Mouse (Mus musculus) granulocyte monocyte progenitor cell, adult 5-6 weeks (primary cell): ENCODE measurements at regions not wholly inside any gene's neighbourhood (a gene's known extent, or its start where the extent isn't known, plus 50 kb on each side); places are given as distances from the start of the nearest gene placed in this dataset.

Experiments
- ATAC-seq: replicated peaks from 2 replicates; pipeline ENCODE4 v1.8.0; 2016; ENCODE audit warnings: mild to moderate bottlenecking, moderate TSS enrichment, inconsistent platforms; ENCODE audit not compliant: poor library complexity, severe bottlenecking

GRCm38 (mm10) chr3:60898720-60899119, 103.9 kb upstream of the P2ry1 start:
- ATAC-seq, result no peak

DNA sequence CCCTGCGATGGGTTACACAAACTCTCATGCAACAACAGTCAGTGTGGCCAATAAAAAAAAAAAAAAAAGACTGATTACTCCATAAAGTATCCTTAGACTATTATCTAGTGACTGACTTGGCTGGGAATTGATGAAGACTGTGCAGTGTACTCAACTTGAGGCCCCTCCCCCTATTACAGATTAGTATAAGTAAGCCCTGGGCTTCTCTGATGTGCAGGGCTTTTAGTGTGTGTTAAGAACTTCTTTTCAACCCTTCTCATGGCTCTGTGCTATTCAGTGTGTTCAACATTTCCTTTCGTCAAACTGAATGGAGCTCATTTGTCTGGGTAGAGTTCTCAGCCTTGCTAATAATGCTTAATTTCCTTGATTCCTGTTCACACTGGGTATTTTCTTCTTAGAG, 101.0 kb upstream of the P2ry1 start:
- ATAC-seq, result no peak

GRCm38 (mm10) chr3:60916411-60916810, 86.2 kb upstream of the P2ry1 start:
- no peak for ATAC-seq

DNA sequence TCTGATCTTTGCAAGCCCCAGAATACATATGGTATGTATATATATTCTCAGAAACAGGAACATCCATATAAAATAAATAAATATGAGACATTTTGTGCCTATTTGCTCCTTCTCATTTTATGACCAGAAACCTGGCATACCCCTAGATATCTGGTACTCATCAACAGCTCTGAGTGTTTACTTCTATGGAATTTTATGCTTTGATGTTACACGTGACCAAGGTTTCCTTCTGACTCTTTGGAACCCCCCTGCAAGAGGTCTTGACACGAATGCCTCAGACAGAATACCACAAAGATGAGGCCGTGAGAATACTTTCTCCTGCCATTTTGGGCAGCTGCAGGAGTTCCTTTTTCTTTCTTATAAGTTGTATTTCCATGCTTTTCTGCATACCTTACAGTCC, 85.3 kb upstream of the P2ry1 start:
- no peak for ATAC-seq

GRCm38 (mm10) chr3:60926024-60926547, 76.5 kb upstream of the P2ry1 start:
- no peak for ATAC-seq

DNA sequence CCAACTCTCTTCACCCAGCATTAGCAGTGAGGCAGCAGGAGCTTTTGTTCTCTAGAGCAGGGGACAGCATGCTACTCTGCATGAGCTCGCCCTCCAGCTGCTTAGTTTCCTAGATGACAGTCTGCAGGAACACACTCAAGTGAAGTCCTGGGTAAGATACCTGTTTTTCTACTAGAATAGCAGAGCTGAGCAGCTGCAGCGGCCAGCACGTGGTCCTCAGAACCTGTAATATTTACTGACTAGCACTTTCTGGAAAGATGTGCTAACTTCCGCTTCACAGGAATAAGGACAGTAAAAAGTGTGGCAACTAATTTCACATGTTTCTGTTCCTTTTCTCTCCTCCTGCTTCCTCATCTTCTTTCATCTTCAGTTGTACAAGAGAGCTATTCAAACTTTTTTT, 73.7 kb upstream of the P2ry1 start:
- peak; percentile 100 for ATAC-seq

GRCm38 (mm10) chr3:60934492-60934891, 68.1 kb upstream of the P2ry1 start:
- ATAC-seq, result no peak

DNA sequence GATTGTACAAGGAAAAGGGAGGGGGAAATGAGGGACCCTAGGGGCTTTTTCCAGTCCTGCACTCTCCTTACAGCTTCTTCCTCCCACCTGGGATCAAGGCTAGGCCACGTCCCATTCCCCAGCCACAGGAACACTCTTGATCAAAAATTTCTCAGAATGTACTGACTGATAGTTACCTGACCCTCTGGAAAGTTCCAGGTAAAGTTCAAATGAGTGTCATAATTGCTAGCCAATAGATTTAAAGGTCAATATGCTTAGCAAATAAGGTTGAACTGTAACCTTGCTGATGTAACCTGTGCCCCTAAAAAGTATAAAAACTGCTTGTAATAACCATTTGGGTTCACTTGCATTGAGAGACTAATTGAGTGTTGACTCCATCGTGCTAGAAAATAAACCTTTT, 61.1 kb upstream of the P2ry1 start:
- no peak for ATAC-seq

- ATAC-seq, result no peak
Measured at GRCm38 (mm10) chr3:60948897-60949296, 53.7 kb upstream of the P2ry1 start.
